Mouse (Mus musculus) erythroblast, adult 5-6 weeks (primary cell): ENCODE data around the gene Hrct1. TPM values are rescaled to one million over a fixed set of nuclear protein-coding genes. Genes with fewer than 3 reads are reported as not detected.

Experiments
- ATAC-seq: replicated peaks from 2 replicates; pipeline ENCODE4 v1.8.0; 2016; ENCODE audit warnings: moderate number of reproducible peaks, mild to moderate bottlenecking, moderate TSS enrichment, inconsistent platforms; ENCODE audit not compliant: poor library complexity, low FRiP score, severe bottlenecking
- total RNA-seq, 2 experiments: library from RNA; stranded (forward) in 1 of 2; stranded (reverse) in 1 of 2; fragments of 150-400 nt in 1 of 2; fragments of 200-764, 138-1000 nt in 1 of 2; gene quantifications; 2 replicates each; pipeline versions ENCODE4 v1.2.3 to v1.2.4; 2015 to 2017; ENCODE audit warnings: low replicate concordance in 2 of 2

Hrct1 gene
- total RNA-seq, 2 experiments from 2014 or later, result not detected

DNA sequence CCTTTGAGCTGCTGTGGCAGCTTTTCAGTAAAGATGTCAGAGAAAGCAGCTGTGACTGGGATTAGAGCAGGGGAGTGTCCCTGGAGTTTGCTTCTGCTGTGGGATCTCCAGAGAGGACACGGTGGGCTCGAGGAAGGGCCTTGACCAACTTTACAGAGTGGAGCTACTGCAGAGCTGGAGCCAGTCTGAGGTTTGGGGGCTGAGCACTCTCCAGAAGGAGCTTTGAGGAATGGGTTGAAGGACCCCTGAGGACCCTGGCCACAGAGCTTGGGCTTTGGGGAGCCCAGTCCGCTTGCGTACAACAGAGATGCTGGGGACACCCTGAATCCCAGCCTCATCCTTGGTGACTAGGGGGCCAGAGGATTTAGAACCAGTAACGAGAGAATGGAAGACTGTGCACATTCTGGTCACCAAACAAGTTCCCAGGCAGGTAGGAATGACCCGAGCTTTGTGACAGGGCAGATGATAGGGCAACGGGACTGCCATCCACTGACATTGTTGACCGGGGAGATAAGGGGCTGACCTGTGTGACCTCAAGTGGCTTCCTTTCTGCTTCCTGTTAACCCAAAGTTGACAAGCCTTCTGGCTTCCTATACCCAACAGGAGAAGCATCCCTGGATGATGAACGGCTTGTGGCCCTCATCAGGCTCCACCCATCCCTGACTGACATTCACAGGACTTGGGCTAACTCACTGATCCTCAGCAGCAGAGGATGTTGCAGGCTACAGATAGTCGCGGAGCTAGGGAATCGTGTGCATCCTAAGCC, 577 bp upstream of the Hrct1 start:
- ATAC-seq, result no peak

DNA sequence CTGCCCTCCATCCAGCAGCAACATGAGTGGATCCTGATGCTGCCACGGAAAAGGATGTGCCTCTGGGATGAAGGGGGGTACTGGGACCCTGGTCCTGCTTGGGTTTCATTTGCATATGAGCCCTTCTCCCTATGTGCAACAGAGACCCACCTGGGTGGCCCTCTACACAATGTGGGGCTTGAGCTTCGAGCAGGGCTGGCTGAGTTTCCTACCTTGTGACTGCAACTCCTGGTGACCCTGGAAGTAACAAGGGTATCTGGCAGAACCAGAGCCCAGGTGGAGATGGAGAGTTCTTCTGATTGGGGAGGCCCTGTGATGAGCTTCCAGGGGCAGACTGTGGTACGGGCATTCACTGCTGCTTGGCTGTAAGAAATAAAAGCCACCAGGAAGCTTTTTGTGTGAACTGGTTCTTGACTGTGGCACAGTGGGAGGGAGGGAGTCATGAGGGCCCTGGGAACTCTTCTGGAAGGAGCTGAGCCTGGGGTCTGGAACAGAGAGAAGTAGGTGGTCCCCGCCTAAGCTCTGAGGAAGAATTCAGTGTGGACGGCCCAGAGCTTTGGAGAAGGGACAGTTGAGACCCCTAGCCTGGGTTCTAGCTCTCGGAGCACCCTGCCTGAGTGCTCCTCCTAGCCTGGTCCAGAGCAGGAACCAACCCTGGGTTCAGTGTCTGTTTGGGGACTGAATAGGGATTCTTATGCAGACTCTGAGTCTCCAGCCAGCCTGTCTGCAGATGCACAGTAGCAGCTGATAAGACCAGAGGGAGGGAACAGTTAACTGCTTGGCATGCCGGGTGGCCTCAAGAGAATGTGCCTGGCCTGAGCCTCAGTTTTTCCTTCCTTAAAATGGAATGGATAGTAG, 959 bp downstream of the Hrct1 start:
- ATAC-seq, result no peak

DNA sequence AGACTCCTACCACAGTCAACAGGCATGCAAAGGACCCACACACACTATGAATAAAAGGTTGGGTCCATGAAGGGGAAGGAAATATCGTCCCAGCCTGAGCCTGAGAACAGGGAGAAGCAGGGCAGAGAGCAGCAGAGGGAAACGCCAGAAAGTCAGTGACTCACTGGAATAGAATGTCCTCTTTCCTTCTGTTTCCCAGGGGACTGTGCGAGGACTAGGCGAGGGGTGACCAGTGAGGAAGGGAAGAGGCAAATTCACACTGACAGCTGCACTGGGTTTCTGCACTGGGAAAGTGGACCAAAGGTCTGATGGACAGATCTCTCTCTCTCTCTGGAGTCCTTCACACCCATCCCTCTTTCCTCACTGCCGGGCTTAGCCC, 1.6 kb downstream of the Hrct1 start:
- ATAC-seq, result no peak

DNA sequence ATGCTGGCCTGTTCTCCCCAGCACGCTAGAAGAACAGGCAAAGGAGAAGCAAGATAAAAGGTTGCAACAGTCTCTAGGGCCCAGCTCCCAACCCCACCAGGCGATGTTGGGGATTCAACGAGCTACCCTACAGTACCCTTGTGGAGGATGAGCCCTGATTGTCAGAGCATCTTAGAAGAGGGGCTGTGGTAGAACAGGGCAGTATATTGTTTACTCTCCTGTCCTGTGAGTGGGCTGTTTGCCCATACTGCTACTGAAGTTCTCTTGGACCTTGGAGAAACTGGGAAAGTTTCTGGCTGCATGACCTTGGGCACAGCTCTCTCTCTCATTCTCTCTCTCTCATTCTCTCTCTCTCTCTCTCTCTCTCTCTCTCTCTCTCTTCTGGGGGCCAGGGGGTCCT, 2.1 kb downstream of the Hrct1 start:
- ATAC-seq, result no peak

DNA sequence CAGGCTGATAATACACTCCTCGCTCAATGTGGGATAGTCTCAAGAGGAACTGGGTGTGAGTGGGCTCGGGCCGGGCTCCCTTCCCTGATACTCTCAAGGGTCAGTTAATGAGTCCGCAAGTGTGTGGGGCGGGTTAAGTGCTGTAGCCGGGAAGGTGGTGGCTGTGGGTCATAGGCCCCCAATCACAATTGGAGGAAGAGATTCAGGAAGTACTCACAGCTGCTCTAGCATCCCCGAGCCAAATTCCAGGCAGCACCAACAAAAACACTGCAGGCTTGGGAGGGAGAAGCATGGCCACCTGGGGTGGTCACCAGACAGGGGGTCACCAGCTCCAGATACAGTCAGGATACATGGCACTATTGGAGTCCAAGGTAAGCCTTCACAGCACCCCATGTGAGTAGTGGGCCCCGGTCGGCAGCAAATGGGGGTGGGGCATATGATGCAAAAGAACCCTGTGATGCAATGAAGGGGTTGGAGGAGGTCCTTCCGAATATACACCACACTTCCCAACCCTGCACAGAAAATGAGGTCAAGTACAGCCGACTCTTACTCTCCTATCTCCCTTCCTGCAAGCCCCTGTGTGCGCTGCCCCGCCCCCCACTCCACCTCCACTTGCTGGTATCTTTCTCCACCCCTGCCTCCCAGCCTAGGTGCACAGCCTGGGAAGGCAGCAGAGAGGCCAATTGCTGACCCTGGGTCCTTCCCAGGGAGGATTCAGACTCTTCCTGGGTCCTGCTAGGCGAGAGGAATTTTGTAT, 3.0 kb downstream of the Hrct1 start, which contains the start of gene Spaar:
Gene Spaar, plus strand, starts transcription at position 241 of the 757 bp plus-strand sequence.
- ATAC-seq, result no peak

DNA sequence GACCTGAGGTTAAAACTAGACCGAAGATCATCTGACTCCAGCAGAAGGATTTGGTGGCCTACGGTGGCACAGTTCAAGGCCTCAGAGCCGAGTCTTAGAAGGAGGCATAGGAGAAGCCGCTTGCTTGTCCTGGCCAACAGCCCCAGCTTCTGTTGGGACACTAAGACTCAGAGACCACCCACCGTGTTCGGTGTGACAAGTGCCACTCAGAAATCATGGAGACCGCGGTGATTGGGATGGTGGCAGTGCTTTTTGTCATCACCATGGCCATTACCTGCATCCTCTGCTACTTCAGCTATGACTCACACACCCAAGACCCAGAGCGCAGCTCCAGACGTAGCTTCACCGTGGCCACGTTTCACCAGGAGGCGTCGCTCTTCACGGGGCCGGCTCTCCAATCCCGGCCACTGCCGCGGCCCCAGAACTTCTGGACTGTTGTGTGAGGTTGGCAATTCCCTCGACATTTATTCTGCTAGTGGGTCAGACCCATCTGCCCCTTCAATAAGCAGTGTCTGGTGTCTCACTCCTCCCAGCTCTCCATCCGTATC, 3.8 kb downstream of the Hrct1 start:
- ATAC-seq, result no peak

DNA sequence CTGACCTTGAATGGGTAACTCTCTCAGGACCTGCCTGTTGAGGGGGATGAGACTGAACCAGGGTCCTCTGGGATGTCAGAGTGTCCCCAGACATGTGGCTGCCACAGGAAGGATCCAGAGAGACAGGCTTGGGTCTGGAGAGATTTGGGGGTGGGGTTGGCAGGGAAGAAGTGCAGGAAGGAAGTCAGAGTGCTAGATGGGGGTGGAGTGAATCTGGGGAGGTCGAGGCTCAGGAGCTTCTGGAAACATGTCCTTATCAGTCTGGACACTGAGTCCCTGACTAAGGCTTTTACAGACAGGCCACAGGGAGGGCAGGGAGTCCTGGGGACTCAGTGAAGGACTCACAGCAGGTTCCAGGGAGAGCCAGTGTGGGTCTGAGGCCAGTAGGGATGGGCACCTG, 5.2 kb downstream of the Hrct1 start:
- no peak for ATAC-seq

DNA sequence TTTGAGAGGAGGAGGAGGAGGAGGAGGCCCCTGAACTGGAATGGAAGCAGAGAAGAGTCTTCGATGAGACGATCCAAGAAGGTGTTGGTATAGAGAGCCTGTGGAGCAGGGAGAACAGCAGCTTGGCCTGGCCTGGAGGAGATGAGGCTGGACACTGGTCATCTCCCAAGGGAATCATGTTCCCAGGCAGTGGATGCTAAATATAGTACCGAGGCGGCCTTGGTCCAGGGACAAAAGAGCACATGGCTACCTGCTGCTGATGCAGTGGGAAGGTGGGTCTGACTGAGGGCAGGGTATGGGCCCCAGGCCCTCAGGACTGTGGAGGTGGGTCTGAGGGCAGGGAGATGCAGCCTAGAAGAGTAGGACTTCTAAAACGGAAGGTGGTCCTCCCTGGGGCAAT, 6.2 kb downstream of the Hrct1 start:
- no peak for ATAC-seq

DNA sequence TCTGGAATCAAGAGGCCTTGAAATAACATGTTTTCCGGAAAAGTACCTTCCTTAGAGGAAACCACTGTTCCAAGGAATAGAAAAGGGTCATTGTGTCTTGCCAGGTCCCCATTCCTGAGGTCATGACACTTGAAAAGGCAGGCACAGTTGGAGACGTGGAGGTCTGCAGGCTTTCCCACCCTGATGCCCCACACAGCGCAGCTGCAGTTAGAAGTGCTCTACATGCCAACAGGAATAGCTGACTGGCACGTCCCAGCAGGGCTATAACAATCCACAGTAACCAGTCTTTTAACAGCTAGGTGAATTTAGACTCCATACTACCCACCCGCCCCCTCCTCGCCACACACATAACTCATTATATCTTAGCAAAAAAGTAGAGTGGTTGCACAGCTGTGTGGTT, 10.2 kb downstream of the Hrct1 start:
- no peak for ATAC-seq

DNA sequence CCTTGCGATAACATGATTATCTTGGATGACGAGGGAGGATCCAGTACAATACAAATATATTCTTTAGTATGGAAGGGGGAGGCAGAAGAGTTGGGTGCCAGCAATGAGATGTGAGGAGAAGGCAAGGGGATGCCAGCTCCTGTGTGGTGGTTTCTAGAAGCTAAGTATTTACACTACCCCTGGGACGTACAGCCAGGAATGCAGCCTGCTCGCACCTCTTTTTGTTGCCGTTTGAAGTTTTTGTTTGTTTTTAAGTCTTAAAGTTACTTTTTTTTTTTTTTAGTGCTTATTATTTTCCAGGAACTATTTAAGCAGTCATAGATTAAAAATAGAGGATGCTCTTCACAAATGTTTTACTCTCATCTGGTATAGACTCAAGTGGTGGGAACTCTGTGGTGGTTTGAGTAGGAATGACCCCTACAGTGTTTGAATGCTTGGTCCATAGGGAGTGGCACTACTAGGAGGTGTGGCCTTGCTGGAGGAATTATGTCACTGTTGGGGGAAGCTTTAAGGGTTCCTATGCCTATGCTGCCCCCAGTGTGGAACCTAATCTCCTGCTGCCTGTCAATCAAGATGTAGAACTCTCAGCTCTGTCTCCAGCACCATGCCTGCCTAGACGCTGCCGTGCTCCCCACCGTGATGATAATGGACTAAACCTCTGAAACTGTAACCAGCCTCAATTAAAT, 12.1 kb downstream of the Hrct1 start:
- no peak for ATAC-seq

DNA sequence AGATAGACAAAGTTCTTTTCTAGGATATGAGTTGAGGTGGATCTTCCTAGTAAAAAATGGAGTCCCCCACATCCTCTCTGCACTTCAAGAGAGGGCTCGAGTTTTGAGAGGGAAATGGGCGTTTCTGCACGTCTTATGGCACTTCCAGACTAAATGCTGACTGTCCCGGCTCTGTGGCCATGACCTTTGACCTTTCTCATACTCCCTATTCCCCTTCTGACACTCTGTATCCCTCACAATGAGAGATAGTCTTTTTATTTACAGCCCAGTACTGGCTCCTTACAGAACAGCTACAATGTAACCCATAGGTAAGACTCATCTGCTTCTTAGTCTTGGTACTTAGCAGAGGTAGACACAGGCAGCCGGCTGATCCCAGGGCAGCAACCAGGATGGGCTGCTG, 14.5 kb downstream of the Hrct1 start:
- no peak for ATAC-seq

DNA sequence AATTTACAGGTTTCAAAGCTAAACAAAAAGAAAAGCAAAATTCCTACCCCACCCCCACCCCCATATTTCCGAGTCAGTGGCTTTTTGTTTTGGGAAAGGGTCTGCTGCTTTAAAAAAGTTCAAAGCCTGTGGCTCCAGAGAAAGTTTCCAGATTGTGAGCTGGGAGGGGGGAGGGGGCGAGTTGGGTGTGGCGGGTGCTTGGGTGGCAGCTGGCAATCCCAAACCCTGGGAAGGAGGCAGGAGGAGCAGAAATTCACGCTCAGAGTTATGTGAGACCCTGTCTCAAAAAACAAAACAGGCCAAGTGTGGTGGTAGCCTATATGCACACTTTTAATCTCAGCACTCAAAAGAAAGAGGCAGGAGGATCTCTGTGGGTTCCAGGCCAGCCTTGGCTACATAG, 15.6 kb downstream of the Hrct1 start:
- no peak for ATAC-seq

DNA sequence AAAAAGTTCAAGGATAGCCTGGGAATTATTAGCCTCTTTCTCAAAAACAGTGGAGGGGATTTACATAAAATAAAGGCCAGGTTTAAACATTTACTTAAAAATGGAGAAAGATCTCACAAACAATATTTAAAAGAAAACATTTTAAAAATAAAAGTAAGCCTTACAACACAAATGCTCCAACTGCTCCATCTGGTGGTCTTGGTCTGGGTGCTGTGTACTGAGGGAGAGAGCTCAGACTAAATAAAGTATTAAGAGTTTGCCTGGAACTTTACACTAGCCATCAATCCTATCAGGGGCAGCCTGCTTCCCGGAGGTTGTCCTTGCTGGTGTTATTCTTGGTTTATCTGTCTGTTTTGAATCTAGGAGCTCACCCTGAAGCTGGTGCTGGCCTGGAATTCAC, 16.1 kb downstream of the Hrct1 start:
- no peak for ATAC-seq

DNA sequence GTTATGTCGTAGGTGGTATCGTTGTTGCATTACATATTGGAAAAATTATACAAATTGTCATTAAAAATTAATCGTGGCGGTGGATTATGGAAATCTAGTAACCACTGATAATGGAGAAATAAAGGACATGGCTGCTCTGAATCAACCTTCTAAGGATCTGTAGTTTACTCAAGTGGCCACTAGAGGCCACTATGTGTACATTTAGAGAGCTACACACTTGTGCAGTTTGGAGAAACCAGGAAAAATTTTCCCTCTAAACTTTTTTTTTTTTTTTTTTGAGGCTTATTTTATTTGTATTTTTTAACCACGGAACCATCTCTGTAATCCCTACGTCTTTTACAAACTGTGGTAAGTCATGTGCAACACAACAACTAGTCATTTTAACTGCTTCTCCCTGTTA, 18.2 kb downstream of the Hrct1 start:
- ATAC-seq, result no peak

DNA sequence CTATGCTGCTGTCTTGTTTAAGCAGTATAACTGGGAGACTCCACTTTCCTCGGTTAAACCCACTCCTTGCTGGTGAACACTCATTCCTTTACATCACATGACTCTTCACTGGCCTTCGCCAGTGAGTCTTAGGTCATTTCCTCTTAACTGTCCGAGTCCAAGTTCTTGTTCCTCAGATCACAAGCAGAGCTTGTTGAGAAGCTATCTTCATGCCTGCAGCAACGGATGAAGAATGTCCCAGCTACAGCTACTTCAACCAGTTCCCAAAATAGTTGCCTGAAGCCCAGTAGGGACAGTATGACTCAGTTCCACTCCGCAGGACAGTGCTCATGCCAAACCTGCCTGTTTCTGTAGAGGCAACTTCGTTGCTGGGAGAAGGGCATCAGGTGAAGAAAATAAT, 30.2 kb downstream of the Hrct1 start:
- no peak for ATAC-seq

DNA sequence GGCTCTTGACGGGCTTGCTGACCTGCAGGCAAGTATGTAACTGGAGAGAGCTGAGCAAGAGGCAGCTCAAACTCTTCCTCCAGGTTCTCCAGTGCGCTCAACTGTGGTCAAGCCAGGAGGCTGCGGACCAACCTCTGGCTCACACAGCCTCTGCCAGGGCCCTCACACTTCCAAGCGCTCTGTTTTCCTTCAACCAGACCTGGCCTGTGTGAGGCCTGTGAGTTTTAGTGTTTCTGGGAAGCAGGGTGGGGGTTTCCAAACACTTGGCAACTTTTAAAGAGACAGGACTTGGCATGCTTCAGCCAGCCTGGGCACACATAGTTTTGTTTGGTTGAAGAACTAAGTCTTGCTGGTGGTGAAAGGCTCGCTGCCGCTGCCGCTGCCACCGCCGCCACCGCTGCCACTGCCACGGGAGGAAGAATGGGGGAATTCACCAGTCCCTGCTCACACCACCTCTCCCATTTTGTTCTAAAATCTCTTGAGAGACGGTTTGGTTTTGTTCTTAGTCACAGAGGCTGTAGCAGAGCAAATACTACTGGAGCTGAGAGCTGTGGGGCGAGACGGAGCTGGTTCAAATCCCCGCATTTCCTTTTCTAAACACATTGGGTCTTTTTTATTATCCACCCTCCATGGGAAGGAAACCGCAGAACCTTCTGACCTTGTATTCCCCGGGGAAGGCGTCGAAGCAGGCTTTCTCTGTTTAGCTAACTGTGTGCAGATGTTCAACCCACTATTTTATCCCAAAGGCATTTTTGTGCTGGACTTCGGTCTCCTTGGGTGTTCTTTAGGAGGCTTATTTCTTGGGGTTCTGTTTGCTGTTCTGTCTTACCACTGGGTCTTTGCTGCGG, 32.8 kb downstream of the Hrct1 start:
- ATAC-seq, result no peak

DNA sequence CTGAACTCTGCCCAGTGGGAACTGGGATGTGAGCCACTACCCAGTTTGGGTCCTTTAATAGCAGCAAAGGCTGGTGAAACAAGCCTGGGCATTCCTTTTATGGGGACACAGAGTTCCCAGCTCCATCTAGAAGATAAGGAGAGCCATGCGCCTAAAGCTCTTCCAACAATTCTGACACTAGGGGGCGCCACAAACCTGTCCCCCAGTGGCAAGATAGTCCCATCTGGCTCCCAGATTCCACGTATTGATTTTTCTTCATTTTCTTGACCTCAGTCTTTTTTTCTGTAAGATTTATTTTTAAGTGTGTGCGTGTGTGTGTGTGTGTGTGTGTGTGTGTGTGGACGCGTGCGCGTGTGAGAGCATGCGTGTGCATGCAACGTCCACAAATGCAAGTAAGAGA, 33.5 kb downstream of the Hrct1 start:
- ATAC-seq, result no peak

DNA sequence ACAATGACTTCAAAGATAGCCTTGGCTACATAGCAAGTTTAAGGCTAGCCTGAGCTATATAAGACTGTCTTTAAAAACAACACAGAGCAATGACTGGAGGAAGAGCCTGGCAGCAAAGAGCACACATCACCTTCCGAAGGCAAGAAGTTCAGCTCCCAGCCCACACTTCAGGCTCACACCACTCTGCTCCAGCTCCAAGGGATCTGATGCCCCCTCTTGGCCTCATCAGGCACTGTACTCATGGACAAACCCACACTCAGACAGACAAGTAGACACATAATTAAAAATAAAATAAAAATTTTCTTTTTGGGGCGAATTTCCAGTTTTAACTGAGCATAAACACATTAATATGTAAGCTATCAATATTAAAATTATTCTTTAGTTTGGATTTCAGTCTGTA, 34.3 kb downstream of the Hrct1 start:
- ATAC-seq, result no peak

DNA sequence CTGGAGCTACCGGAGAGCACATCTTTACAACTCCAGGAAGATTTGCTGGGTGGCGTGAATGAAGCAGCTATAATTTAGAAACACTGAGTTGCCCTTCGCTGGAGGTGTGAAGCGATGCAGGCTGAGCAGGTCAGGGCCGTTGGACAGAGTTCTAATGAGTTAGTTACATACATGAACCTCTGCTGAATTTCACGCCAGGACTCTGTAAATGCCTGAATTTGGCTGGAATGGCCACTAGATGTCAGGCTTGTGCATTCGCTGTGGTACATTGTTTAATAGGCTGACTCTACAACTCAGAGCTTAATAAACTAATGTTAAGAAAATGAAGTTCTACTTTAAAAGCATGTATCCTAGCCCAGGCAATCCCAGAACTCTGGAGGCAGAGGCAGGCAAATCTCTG, 36.4 kb downstream of the Hrct1 start:
- no peak for ATAC-seq
